Mouse (Mus musculus) embryonic facial prominence, embryonic 11.5 days (tissue): Measurements from ENCODE around the gene Heatr5a. TPM values are rescaled to one million over a fixed set of nuclear protein-coding genes. Genes with fewer than 3 reads are reported as not detected.
A peak's percentile ranks its signal among the peaks of the same experiment; 100 is the strongest.

Experiments
- ATAC-seq: fragments of 200-750 bp; cut with Nextera tagmentation; replicated peaks from 2 replicates; pipeline ENCODE4 v1.8.0; 2017; ENCODE audit warnings: low read depth; ENCODE audit not compliant: insufficient number of reproducible peaks, low FRiP score, low TSS enrichment
- DNase-seq: peaks from one replicate; pipeline ENCODE4 v3.0.0-alpha.2; 2015; ENCODE audit warnings: low spot score
- H3K27ac ChIP-seq: fragments of 300-500 bp; sonication (generic); replicated peaks from 2 replicates; pipeline ENCODE4 v1.5.1; 2014; ENCODE audit warnings: mild to moderate bottlenecking, low read depth, low read length, control low read depth
- H3K27me3 ChIP-seq: fragments of 300-500 bp; sonication (generic); 2 replicates; pipeline ENCODE4 v1.6.1; 2014; ENCODE audit warnings: mild to moderate bottlenecking, low read length, moderate library complexity, mixed read lengths; ENCODE audit not compliant: control insufficient read depth, insufficient read depth
- H3K36me3 ChIP-seq: fragments of 300-500 bp; sonication (generic); replicated peaks from 2 replicates; pipeline ENCODE4 v1.6.1; 2014; ENCODE audit warnings: low read depth, mild to moderate bottlenecking, low read length, moderate library complexity, mixed read lengths; ENCODE audit not compliant: control insufficient read depth, insufficient read depth
- H3K4me1 ChIP-seq: fragments of 300-500 bp; sonication (generic); 2 replicates; pipeline ENCODE4 v1.6.1; 2014; ENCODE audit warnings: low read length, mixed read lengths; ENCODE audit not compliant: control insufficient read depth, insufficient read depth
- H3K4me2 ChIP-seq: fragments of 300-500 bp; sonication (generic); 2 replicates; pipeline ENCODE4 v1.6.1; 2014; ENCODE audit warnings: low read depth, mild to moderate bottlenecking, control low read depth, low read length, moderate library complexity
- H3K4me3 ChIP-seq: fragments of 300-500 bp; sonication (generic); 2 replicates; pipeline ENCODE4 v1.5.1; 2014; ENCODE audit warnings: low read depth, low read length, control low read depth
- H3K9ac ChIP-seq: fragments of 300-500 bp; sonication (generic); replicated peaks from 2 replicates; pipeline ENCODE4 v1.6.1; 2014; ENCODE audit warnings: mild to moderate bottlenecking, control low read depth, low read length
- H3K9me3 ChIP-seq: fragments of 300-500 bp; sonication (generic); replicated peaks from 2 replicates; pipeline ENCODE4 v1.6.1; 2016; ENCODE audit warnings: mild to moderate bottlenecking, low read length, inconsistent platforms, mixed read lengths; ENCODE audit not compliant: control insufficient read depth
- WGBS: fragments of 180-500 bp; shearing (Covaris S2); extraction: QIAGEN DNeasy Blood & Tissue Kit; methylation state at CpG from one replicate; pipeline ENCODE4 v1.1.7; 2014; 5-methylcytosine and 5-hydroxymethylcytosine counted together
- polyA plus RNA-seq: library from polyadenylated mRNA; unstranded; fragments of >200 nt; fragmentation: Nextera tagmentation; extraction: Ambion mirVana; gene quantifications from 2 replicates; pipeline ENCODE4 v1.2.1, GENCODE M21; 2014

Gene Heatr5a
- polyA plus RNA-seq, 1 experiment from 2014 or later: 8.6 TPM

GRCm38 (mm10) chr12:51866226-51866910 is 104.8 kb downstream of the Heatr5a start:
- no peak overlapping the region for H3K27ac ChIP-seq
- 65% methylated on average over 13 of the region's 13 CpGs for WGBS

DNA sequence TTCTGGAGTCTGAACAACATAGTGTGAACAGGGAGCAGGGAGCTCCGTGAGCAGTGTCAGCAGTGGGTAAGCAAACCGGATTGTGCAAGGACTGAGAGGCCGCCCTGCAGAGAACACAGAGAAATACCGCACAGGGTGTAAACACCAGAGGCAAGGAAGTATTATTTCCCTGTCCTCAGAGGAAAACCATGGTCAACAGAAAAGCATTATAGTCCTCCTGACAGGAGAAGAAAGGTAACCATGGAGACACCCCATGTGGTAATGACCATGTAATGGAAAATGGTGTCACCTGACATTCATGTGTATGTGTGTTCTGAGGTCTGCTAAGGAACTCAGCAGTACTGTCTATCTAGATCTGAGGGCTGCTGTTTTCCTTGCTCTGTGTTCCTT is 105.3 kb downstream of the Heatr5a start:
- Histone ChIP-seq H3K4me2 (no peak overlapping the region), H3K27ac (no peak overlapping the region), H3K4me1 (no peaks in the 10 kb centered on the region), H3K27me3 (no peaks in the 10 kb centered on the region), H3K36me3 (no peaks in the 10 kb centered on the region), H3K4me3 (no peak overlapping the region), H3K9ac (no peak overlapping the region), H3K9me3 (no peaks in the 10 kb centered on the region)
- peak; percentile 81 for ATAC-seq
- 50% methylated on average over 4 of the region's 4 CpGs for WGBS
- DNase-seq: peak; percentile 49

More at GRCm38 (mm10) chr12:51866226-51866910, 104.8 kb downstream of the Heatr5a start:
- Histone ChIP-seq H3K4me2 (no peak overlapping the region), H3K9ac (no peak overlapping the region), H3K4me3 (no peak overlapping the region), H3K9me3 (no peaks in the 10 kb centered on the region), H3K4me1 (no peaks in the 10 kb centered on the region), H3K36me3 (no peaks in the 10 kb centered on the region), H3K27me3 (no peaks in the 10 kb centered on the region)
- ATAC-seq: no peak
- peak; percentile 14 for DNase-seq

GRCm38 (mm10) chr12:51865061-51865789 is 105.9 kb downstream of the Heatr5a start:
- no peaks in the 10 kb centered on the region for H3K27me3 ChIP-seq
- H3K9me3 ChIP-seq: no peaks in the 10 kb centered on the region
- no peak for ATAC-seq
- H3K4me2 ChIP-seq: no peak overlapping the region
- no peak overlapping the region for H3K4me3 ChIP-seq
- no peak overlapping the region for H3K9ac ChIP-seq
- no peaks in the 10 kb centered on the region for H3K36me3 ChIP-seq
- WGBS: 60% methylated on average over 9 of the region's 9 CpGs
- no peak for DNase-seq
- no peaks in the 10 kb centered on the region for H3K4me1 ChIP-seq
- H3K27ac ChIP-seq: no peak overlapping the region

- H3K4me2 ChIP-seq: no peak overlapping the region
- H3K36me3 ChIP-seq: no peaks in the 10 kb centered on the region
- H3K27me3 ChIP-seq: no peaks in the 10 kb centered on the region
- H3K9me3 ChIP-seq: no peaks in the 10 kb centered on the region
- H3K4me1 ChIP-seq: no peaks in the 10 kb centered on the region
- no peak overlapping the region for H3K27ac ChIP-seq
- ATAC-seq (no peak), DNase-seq (no peak)
- WGBS: 89% methylated on average over 14 of the region's 14 CpGs
- H3K4me3 ChIP-seq: no peak overlapping the region
- no peak overlapping the region for H3K9ac ChIP-seq
Measured at GRCm38 (mm10) chr12:51863116-51864002, 107.8 kb downstream of the Heatr5a start.

DNA sequence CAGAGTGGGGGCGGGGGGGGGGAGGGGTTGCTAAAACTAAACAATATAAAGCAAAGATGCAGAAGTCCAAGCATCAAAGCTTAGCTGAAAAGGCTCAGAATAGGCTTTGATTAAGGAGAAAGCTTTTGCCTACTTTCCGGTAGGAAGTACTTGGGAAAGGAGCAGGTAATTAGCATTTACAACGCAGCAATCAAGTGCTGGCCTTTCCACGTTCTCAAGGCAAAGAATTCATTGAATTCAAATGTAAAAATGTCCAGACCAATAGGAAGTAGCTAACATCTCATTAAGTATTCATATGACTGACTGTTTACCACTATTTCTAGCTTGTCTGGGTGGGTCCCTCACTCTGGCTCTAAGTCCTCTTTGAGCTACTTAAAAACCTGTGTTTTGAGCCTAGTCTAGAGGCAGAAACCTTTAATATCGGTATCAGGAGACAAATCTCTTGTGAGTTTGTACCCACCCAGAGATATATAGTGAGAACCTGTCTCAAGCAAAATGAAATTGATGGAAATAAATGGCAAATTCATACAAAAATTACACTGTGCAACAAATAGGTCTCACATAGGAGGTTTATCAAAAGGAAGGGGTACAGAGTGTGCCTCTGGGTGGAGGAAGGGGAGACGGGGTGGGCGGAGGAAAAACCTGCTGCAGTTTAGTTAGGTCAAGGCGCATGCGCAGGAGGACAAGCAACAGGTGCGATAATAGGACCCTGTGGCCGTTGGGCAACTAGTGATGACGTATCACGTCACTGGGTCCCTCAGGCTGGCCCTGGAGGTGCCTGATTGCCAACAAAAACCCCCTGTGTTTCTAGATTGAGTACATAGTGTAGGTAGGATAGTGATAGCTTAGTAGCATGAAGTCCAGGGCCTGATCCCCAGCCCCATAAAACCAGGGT is 112.7 kb downstream of the Heatr5a start:
- Histone ChIP-seq H3K27ac (no peak overlapping the region), H3K4me2 (no peak overlapping the region), H3K36me3 (no peaks in the 10 kb centered on the region), H3K9ac (no peak overlapping the region), H3K4me1 (no peaks in the 10 kb centered on the region), H3K4me3 (no peak overlapping the region), H3K27me3 (no peaks in the 10 kb centered on the region), H3K9me3 (no peaks in the 10 kb centered on the region)
- ATAC-seq: no peak
- 73% methylated on average over 13 of the region's 13 CpGs for WGBS
- DNase-seq: no peak

DNA sequence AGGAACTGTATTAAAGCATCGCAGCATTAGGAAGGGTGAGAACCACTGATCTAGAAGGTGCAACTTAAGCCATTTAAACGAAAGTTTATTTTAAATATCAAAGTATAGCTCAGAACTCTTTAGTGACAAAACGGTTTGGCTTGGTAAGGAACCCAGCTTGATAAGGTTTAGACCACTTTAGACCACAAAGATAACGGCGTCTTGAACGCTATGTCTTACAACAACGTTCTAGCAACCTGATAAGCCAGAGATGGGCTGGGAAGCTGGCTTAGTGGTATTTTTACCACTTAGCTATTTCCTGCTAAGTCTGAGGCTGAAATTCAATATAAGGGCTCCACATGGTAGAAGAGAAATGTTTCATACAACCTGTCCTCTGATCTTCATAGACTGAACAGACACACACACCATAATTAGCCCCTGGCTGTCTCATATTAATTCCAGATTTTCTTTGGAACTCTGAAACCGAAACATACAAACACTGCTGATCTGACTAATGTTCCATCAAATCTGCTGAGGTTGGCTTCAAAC is 114.3 kb downstream of the Heatr5a start:
- ATAC-seq: no peak
- H3K27me3 ChIP-seq: no peaks in the 10 kb centered on the region
- 83% methylated on average over 8 of the region's 8 CpGs for WGBS
- H3K4me1 ChIP-seq: no peaks in the 10 kb centered on the region
- H3K9me3 ChIP-seq: no peaks in the 10 kb centered on the region
- H3K27ac ChIP-seq: no peak overlapping the region
- no peaks in the 10 kb centered on the region for H3K36me3 ChIP-seq
- DNase-seq: no peak
- H3K4me3 ChIP-seq: no peak overlapping the region
- no peak overlapping the region for H3K4me2 ChIP-seq
- no peak overlapping the region for H3K9ac ChIP-seq

DNA sequence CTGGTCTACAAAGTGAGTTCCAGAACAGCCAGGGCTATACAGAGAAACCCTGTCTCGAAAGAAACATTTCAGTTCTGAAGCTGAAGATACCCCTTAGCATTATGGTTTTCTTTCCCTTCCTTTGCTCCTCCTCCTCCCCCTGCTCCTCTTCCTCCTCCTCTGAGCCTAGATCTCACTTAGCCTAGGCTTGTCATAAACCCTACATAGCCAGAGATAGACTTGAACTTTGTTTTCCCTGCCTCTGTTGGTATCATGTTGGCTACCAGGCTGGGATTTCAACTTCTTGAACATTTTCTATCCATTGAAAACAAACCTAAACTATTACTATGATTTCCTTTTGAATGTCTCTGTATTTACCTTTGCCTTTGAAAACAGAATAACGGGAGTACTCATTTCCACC is 115.2 kb downstream of the Heatr5a start:
- Histone ChIP-seq H3K27me3 (no peaks in the 10 kb centered on the region), H3K4me1 (no peaks in the 10 kb centered on the region), H3K9ac (no peak overlapping the region), H3K4me3 (no peak overlapping the region), H3K27ac (no peak overlapping the region), H3K4me2 (no peak overlapping the region), H3K9me3 (no peaks in the 10 kb centered on the region), H3K36me3 (no peaks in the 10 kb centered on the region)
- WGBS: 90% methylated on average over 2 of the region's 2 CpGs
- no peak for ATAC-seq
- no peak for DNase-seq
